Mouse (Mus musculus) hindbrain, embryonic 14.5 days (tissue): ENCODE measurements around the gene H2al1i. TPM values are rescaled to one million over a fixed set of nuclear protein-coding genes. Genes with fewer than 3 reads are reported as not detected.

Experiments
- ATAC-seq: fragments of 200-750 bp; cut with Nextera tagmentation; 2 replicates; pipeline ENCODE4 v1.8.0; 2017; ENCODE audit warnings: moderate number of reproducible peaks, mild to moderate bottlenecking, moderate TSS enrichment, moderate library complexity; ENCODE audit not compliant: low FRiP score
- DNase-seq: peaks from one replicate; pipeline ENCODE4 v3.0.0-alpha.2; 2015; ENCODE audit warnings: low spot score
- H3K27ac ChIP-seq: fragments of 300-500 bp; sonication (generic); 2 replicates; pipeline ENCODE4 v1.5.1; 2014; ENCODE audit warnings: mild to moderate bottlenecking, moderate library complexity
- H3K27me3 ChIP-seq: fragments of 300-500 bp; sonication (generic); 2 replicates; pipeline ENCODE4 v1.6.1; 2014; ENCODE audit warnings: mild to moderate bottlenecking, low read length, mixed read lengths; ENCODE audit not compliant: control insufficient read depth, insufficient read depth
- H3K36me3 ChIP-seq: fragments of 300-500 bp; sonication (generic); replicated peaks from 2 replicates; pipeline ENCODE4 v1.6.1; 2014; ENCODE audit not compliant: control insufficient read depth, insufficient read depth
- H3K4me1 ChIP-seq: fragments of 300-500 bp; sonication (generic); replicated peaks from 2 replicates; pipeline ENCODE4 v1.6.1; 2014; ENCODE audit warnings: antibody characterized with exemption, low read length, mixed read lengths; ENCODE audit not compliant: control insufficient read depth, insufficient read depth
- H3K4me2 ChIP-seq: fragments of 300-500 bp; sonication (generic); replicated peaks from 2 replicates; pipeline ENCODE4 v1.6.1; 2014; ENCODE audit warnings: mild to moderate bottlenecking, moderate library complexity
- H3K4me3 ChIP-seq: fragments of 300-500 bp; sonication (generic); replicated peaks from 2 replicates; pipeline ENCODE4 v1.5.1; 2014; ENCODE audit warnings: mild to moderate bottlenecking, low read length
- H3K9ac ChIP-seq: fragments of 300-500 bp; sonication (generic); 2 replicates; pipeline ENCODE4 v1.6.1; 2014
- H3K9me3 ChIP-seq: fragments of 300-500 bp; sonication (generic); 2 replicates; pipeline ENCODE4 v1.6.1; 2016; ENCODE audit warnings: low read length; ENCODE audit not compliant: control insufficient read depth
- WGBS: fragments of 180-500 bp; shearing (Covaris S2); extraction: QIAGEN DNeasy Blood & Tissue Kit; methylation state at CpG from one replicate; pipeline ENCODE4 v1.1.7; 2014; 5-methylcytosine and 5-hydroxymethylcytosine counted together
- polyA plus RNA-seq: library from polyadenylated mRNA; unstranded; fragments of >200 nt; fragmentation: Nextera tagmentation; extraction: Ambion mirVana; gene quantifications from 2 replicates; pipeline ENCODE4 v1.2.1, GENCODE M21; 2014

H2al1i gene
- polyA plus RNA-seq, 1 experiment from 2014 or later = not detected

GRCm38 (mm10) chrX:11363890-11364289 is 39.4 kb downstream of the H2al1i start:
- 40% methylated on average over 6 of the region's 6 CpGs for WGBS
- H3K4me2 ChIP-seq = no peak overlapping the region
- ATAC-seq (peak; percentile 66; the same call in 1 of the 2 replicates), DNase-seq (peak; percentile 29)
- no peak overlapping the region for H3K9ac ChIP-seq
- H3K9me3 ChIP-seq = no peaks in the 10 kb centered on the region
- H3K36me3 ChIP-seq = no peaks in the 10 kb centered on the region
- peaks cover 5% of the 10 kb centered on the region; the same call in 1 of the 2 replicates for H3K4me1 ChIP-seq
- no peak overlapping the region for H3K4me3 ChIP-seq
- peaks cover 8% of the 10 kb centered on the region; the same call in 1 of the 2 replicates for H3K27me3 ChIP-seq
- H3K27ac ChIP-seq = no peak overlapping the region

GRCm38 (mm10) chrX:11365151-11365550 is 40.7 kb downstream of the H2al1i start:
- DNase-seq (peak; percentile 25), ATAC-seq (no peak)
- H3K4me3 ChIP-seq = no peak overlapping the region
- no peak overlapping the region for H3K4me2 ChIP-seq
- no peak overlapping the region for H3K9ac ChIP-seq
- no peak overlapping the region for H3K27ac ChIP-seq
- H3K4me1 ChIP-seq = peaks cover 5% of the 10 kb centered on the region; the same call in 1 of the 2 replicates
- 50% methylated on average over 12 of the region's 12 CpGs for WGBS
- no peaks in the 10 kb centered on the region for H3K36me3 ChIP-seq
- H3K27me3 ChIP-seq = peaks cover 8% of the 10 kb centered on the region; the same call in 1 of the 2 replicates
- no peaks in the 10 kb centered on the region for H3K9me3 ChIP-seq

Other genes with a start within 250 kb of the H2al1i start
- not detected in 2 replicates for gene H2al1a, start 25.4 kb upstream of the H2al1i start, polyA plus RNA-seq
- gene H2al1b, start 22.2 kb upstream of the H2al1i start, polyA plus RNA-seq = not detected in 2 replicates
- not detected in 2 replicates for gene H2al1c, start 19.0 kb upstream of the H2al1i start, polyA plus RNA-seq
- gene H2al1d, start 15.8 kb upstream of the H2al1i start, polyA plus RNA-seq = not detected in 2 replicates
- not detected in 2 replicates for gene H2al1e, start 12.7 kb upstream of the H2al1i start, polyA plus RNA-seq
- gene H2al1f, start 9.5 kb upstream of the H2al1i start, polyA plus RNA-seq = not detected in 2 replicates
- gene H2al1g, start 6.4 kb upstream of the H2al1i start, polyA plus RNA-seq = not detected in 2 replicates
- not detected in 2 replicates for gene H2al1h, start 3.2 kb upstream of the H2al1i start, polyA plus RNA-seq
- not detected in 2 replicates for gene H2al1j, start 3.2 kb downstream of the H2al1i start, polyA plus RNA-seq